Mouse (Mus musculus) embryonic stem cell, embryonic (primary cell): ENCODE measurements around the gene Mdc1.

Experiments
- CTCF ChIA-PET, 4 experiments: fragments of 300-600 bp in 2 of 4; fragments of 350-600 bp in 2 of 4; sonication (Branson Sonifier 250); formaldehyde crosslinking; loops; one replicate each; lab custom pipeline; 2022; ENCODE audit warnings: inconsistent platforms in 2 of 4; lab: Charles Lee
- POLR2A ChIA-PET, 4 experiments: fragments of 300-600 bp in 2 of 4; fragments of 350-600 bp in 2 of 4; sonication (Branson Sonifier 250); formaldehyde crosslinking; loops; one replicate each; lab custom pipeline; 2022; ENCODE audit warnings: antibody characterized with exemption in 4 of 4, inconsistent platforms in 1 of 4; lab: Charles Lee

The Mdc1 gene

GRCm38 (mm10) chr17:35841076-35841950 lies at the start of gene Mdc1:
TSS of gene Mdc1 (plus strand) at chr17:35841515.
- POLR2A ChIA-PET: interaction anchor here (0.6 to 17.7 kb wide), 91 partner anchors 8 to 598 kb away, joined by 3 to 490 read pairs (median 5); partner anchors contain the start of genes Flot1 (in 3 of the 4), Ier3 (in 3 of the 4), Mrps18b (in 3 of the 4) and Nrm (in 3 of the 4)
- CTCF ChIA-PET: interaction anchor here (0.5 to 8.3 kb wide), 21 partner anchors 20 to 1239 kb away, joined by 3 to 50 read pairs (median 4); partner anchors contain the start of genes Nrm (in 2 of the 4) and Dhx16 (in 1 of the 4)

GRCm38 (mm10) chr17:35792837-35793236 lies 48.5 kb upstream of the Mdc1 start:
- ChIA-PET CTCF (interaction anchor here in 1 of 4 experiments (0.7 kb wide), 1 partner anchor 29 kb away, joined by 3 read pairs; no protein-coding TSS in a partner anchor), POLR2A (interaction anchor here in 1 of 4 experiments (0.6 kb wide), 1 partner anchor 29 kb away, joined by 3 read pairs; no protein-coding TSS in a partner anchor)

GRCm38 (mm10) chr17:35795099-35795498 lies 46.2 kb upstream of the Mdc1 start:
- CTCF ChIA-PET: interaction anchor here in 2 of 4 experiments (0.6 to 1.1 kb wide), 2 partner anchors 12 to 18 kb away, joined by 3 read pairs; no protein-coding TSS in a partner anchor
- POLR2A ChIA-PET: interaction anchor here in 1 of 4 experiments (1.6 kb wide), 1 partner anchor 26 kb away, joined by 6 read pairs; the partner anchor contains the start of gene Ier3

- CTCF ChIA-PET: no interaction called here
- POLR2A ChIA-PET: no interaction called here
These were observed 45.7 kb upstream of the Mdc1 start for GRCm38 (mm10) chr17:35795656-35796055.

- CTCF ChIA-PET: interaction anchor here in 2 of 4 experiments (0.8 to 1.7 kb wide), 3 partner anchors 14 to 57 kb away, joined by 3 to 6 read pairs (median 4); no protein-coding TSS in a partner anchor
- POLR2A ChIA-PET: interaction anchor here in 1 of 4 experiments (1.3 kb wide), 1 partner anchor 25 kb away, joined by 3 read pairs; the partner anchor contains the start of gene Ier3
These were observed 44.5 kb upstream of the Mdc1 start for GRCm38 (mm10) chr17:35796835-35797234.

GRCm38 (mm10) chr17:35800905-35801304 lies 40.4 kb upstream of the Mdc1 start:
- ChIA-PET POLR2A (interaction anchor here in 3 of 4 experiments (1.2 to 2.8 kb wide), 12 partner anchors 12 to 87 kb away, joined by 3 to 18 read pairs (median 4); partner anchors contain the start of genes Ier3 (in 2 of the 3) and Flot1 (in 1 of the 3)), CTCF (interaction anchor here in 1 of 4 experiments (1.0 to 2.1 kb wide), 3 partner anchors 17 to 63 kb away, joined by 3 to 8 read pairs (median 4); no protein-coding TSS in a partner anchor)

GRCm38 (mm10) chr17:35803020-35803419 lies 38.3 kb upstream of the Mdc1 start:
- POLR2A ChIA-PET: interaction anchor here in 3 of 4 experiments (1.1 to 4.7 kb wide), 7 partner anchors 10 to 116 kb away, joined by 3 to 28 read pairs (median 7); partner anchors contain the start of gene Ier3 (in 2 of the 3)
- CTCF ChIA-PET: interaction anchor here in 3 of 4 experiments (1.1 to 1.5 kb wide), 3 partner anchors 21 to 39 kb away, joined by 3 to 4 read pairs (median 3); no protein-coding TSS in a partner anchor

- ChIA-PET CTCF (interaction anchor here (0.6 to 2.1 kb wide), 7 partner anchors 10 to 361 kb away, joined by 3 to 7 read pairs (median 3); no protein-coding TSS in a partner anchor), POLR2A (interaction anchor here in 3 of 4 experiments (0.6 to 12.6 kb wide), 20 partner anchors 8 to 339 kb away, joined by 3 to 148 read pairs (median 4); partner anchors contain the start of genes Ier3 (in 3 of the 3), Flot1 (in 2 of the 3) and Mdc1 (in 2 of the 3))
These were observed 37.4 kb upstream of the Mdc1 start for GRCm38 (mm10) chr17:35803858-35804399.

- POLR2A ChIA-PET: interaction anchor here in 3 of 4 experiments (0.6 to 12.6 kb wide), 14 partner anchors 8 to 325 kb away, joined by 3 to 148 read pairs (median 4); partner anchors contain the start of genes Ier3 (in 3 of the 3), Flot1 (in 2 of the 3), Mdc1 (in 1 of the 3) and Tubb5 (in 1 of the 3)
- CTCF ChIA-PET: interaction anchor here (1.1 to 2.3 kb wide), 6 partner anchors 22 to 71 kb away, joined by 3 to 11 read pairs (median 4); no protein-coding TSS in a partner anchor
These were observed 33.2 kb upstream of the Mdc1 start for GRCm38 (mm10) chr17:35808073-35808472.

GRCm38 (mm10) chr17:35809395-35809794 lies 31.9 kb upstream of the Mdc1 start:
- CTCF ChIA-PET: interaction anchor here in 2 of 4 experiments (0.6 to 2.3 kb wide), 6 partner anchors 10 to 251 kb away, joined by 3 to 11 read pairs (median 3); no protein-coding TSS in a partner anchor
- POLR2A ChIA-PET: interaction anchor here in 3 of 4 experiments (0.8 to 12.6 kb wide), 11 partner anchors 13 to 122 kb away, joined by 3 to 148 read pairs (median 3); partner anchors contain the start of genes Flot1 (in 2 of the 3) and Ier3 (in 2 of the 3)

- POLR2A ChIA-PET: interaction anchor here in 3 of 4 experiments (0.6 to 12.6 kb wide), 11 partner anchors 7 to 129 kb away, joined by 3 to 148 read pairs (median 4); partner anchors contain the start of genes Flot1 (in 3 of the 3), Ier3 (in 3 of the 3), Nrm (in 1 of the 3) and Tubb5 (in 1 of the 3)
- CTCF ChIA-PET: interaction anchor here in 2 of 4 experiments (1.2 to 2.1 kb wide), 3 partner anchors 63 to 75 kb away, joined by 3 to 5 read pairs (median 3); no protein-coding TSS in a partner anchor
These were observed 30.2 kb upstream of the Mdc1 start for GRCm38 (mm10) chr17:35810900-35811648.

GRCm38 (mm10) chr17:35812307-35812706 lies 29.0 kb upstream of the Mdc1 start:
- CTCF ChIA-PET: interaction anchor here (0.5 to 2.9 kb wide), 10 partner anchors 17 to 185 kb away, joined by 3 to 12 read pairs (median 4); partner anchors contain the start of gene Atat1 (in 1 of the 4)
- POLR2A ChIA-PET: interaction anchor here (0.7 to 12.6 kb wide), 21 partner anchors 8 to 315 kb away, joined by 3 to 148 read pairs (median 6); partner anchors contain the start of genes Ier3 (in 4 of the 4), Flot1 (in 3 of the 4), Mdc1 (in 2 of the 4) and Mrps18b (in 1 of the 4)

- ChIA-PET CTCF (interaction anchor here (0.5 to 2.9 kb wide), 9 partner anchors 17 to 184 kb away, joined by 3 to 12 read pairs (median 3); no protein-coding TSS in a partner anchor), POLR2A (interaction anchor here (0.6 to 12.6 kb wide), 32 partner anchors 9 to 299 kb away, joined by 3 to 148 read pairs (median 4); partner anchors contain the start of genes Ier3 (in 4 of the 4), Flot1 (in 3 of the 4), Mdc1 (in 2 of the 4) and Ddr1 (in 1 of the 4))
These were observed 28.6 kb upstream of the Mdc1 start for GRCm38 (mm10) chr17:35812736-35813135.

GRCm38 (mm10) chr17:35813245-35813647 lies 28.1 kb upstream of the Mdc1 start:
- ChIA-PET CTCF (interaction anchor here (0.5 to 2.9 kb wide), 11 partner anchors 9 to 143 kb away, joined by 3 to 12 read pairs (median 3); no protein-coding TSS in a partner anchor), POLR2A (interaction anchor here (0.6 to 12.6 kb wide), 33 partner anchors 8 to 299 kb away, joined by 3 to 148 read pairs (median 4); partner anchors contain the start of genes Ier3 (in 4 of the 4), Flot1 (in 3 of the 4), Mdc1 (in 2 of the 4) and Mrps18b (in 2 of the 4))

- POLR2A ChIA-PET: interaction anchor here (0.7 to 12.6 kb wide), 28 partner anchors 8 to 299 kb away, joined by 3 to 148 read pairs (median 5); partner anchors contain the start of genes Ier3 (in 4 of the 4), Flot1 (in 3 of the 4), Mrps18b (in 2 of the 4) and Ddr1 (in 1 of the 4)
- CTCF ChIA-PET: interaction anchor here (0.5 to 2.9 kb wide), 9 partner anchors 10 to 229 kb away, joined by 3 to 12 read pairs (median 5); no protein-coding TSS in a partner anchor
These were observed 27.7 kb upstream of the Mdc1 start for GRCm38 (mm10) chr17:35813653-35814052.
